ENCODE assay signal across 12 mouse cellular contexts in genomic region chr17:83221611-83222500, GRCm38 (mm10). TPM values are rescaled to one million over a fixed set of nuclear protein-coding genes. Genes with fewer than 3 reads are reported as not detected.
DNase-seq lines count a peak whose midpoint lies in the region; ATAC-seq and TF ChIP-seq lines count a peak whose summit lies in the region.
"Had no signal": no experiment of that assay in that cellular context is flagged by ENCODE, and none has a peak within 500 bp of the region (broad histone marks: within the 10 kb centered on the region; RNA-seq: fewer than 3 reads in every experiment).

No protein-coding gene starts in this region.

- peaks cover 74% of the 10 kb centered on the region for H3K36me3 ChIP-seq in heart, embryonic 14.5 days (ENCODE audit: control insufficient read depth, insufficient read depth, low read length)
- peaks cover 14% of the 10 kb centered on the region for H3K36me3 ChIP-seq in small intestine, adult 2 months (ENCODE audit: control insufficient read depth, insufficient read depth, low read length)
- H3K36me3 ChIP-seq in thymus, adult 2 months (ENCODE audit: control insufficient read depth, insufficient read depth, low read length), result no peaks in the 10 kb centered on the region

- ATAC-seq in heart, embryonic 14.5 days (ENCODE audit: insufficient number of reproducible peaks, insufficient read depth, low FRiP score, low read depth), result no peak
- ATAC-seq: inflammation-experienced regulatory T-cells, adult 6 months had no signal

- 74% methylated on average over 13 of the region's 13 CpGs for WGBS in heart, embryonic 14.5 days
- WGBS in small intestine, adult 2 months, result 48% methylated on average over 13 of the region's 13 CpGs
- 95% methylated on average over 13 of the region's 13 CpGs for WGBS in thymus, adult 2 months

- peak; percentile 78 for DNase-seq in adrenal gland, adult 2 months
- DNase-seq in adrenal gland, postnatal 4 days (ENCODE audit: low spot score in 2 of 2), result no peak
- no peak for DNase-seq in heart, postnatal 10 days
- peak; percentile 45 to 65 for DNase-seq in adrenal gland, postnatal 36 days
- DNase-seq in thymus, adult 2 months, result no peak
- DNase-seq in ovary, postnatal 14 days (ENCODE audit: low spot score), result no peak
- DNase-seq: cerebellum, postnatal 25 days had no signal

- H3K4me2 ChIP-seq in heart, embryonic 14.5 days (ENCODE audit: low read length), result peak overlapping the region; percentile 95; the same call in 1 of the 2 replicates
- H3K4me2 ChIP-seq: embryonic facial prominence, embryonic 13.5 days; lung, embryonic 15.5 days had no signal

- peak overlapping the region; percentile 98 to 99 for H3K27ac ChIP-seq in heart, embryonic 14.5 days (replicated peaks in 1 of 2; ENCODE audit: control insufficient read depth in 1 of 2, insufficient read depth in 1 of 2, low read depth in 2 of 2, low read length in 2 of 2)
- H3K27ac ChIP-seq in small intestine, adult 2 months (ENCODE audit: insufficient read depth, low read depth, low read length), result peak overlapping the region; percentile 69
- H3K27ac ChIP-seq in thymus, adult 2 months (ENCODE audit: control insufficient read depth, insufficient read depth, low read length), result no peak overlapping the region
- H3K27ac ChIP-seq: embryonic facial prominence, embryonic 13.5 days; lung, embryonic 15.5 days had no signal

- intact Hi-C loops in heart, postnatal 10 days (cut with DNase I), result no loop called here

- H3K4me3 ChIP-seq in heart, embryonic 14.5 days (ENCODE audit: control insufficient read depth in 1 of 2, insufficient read depth in 1 of 2, low read depth in 1 of 2, low read length in 2 of 2), result no peak overlapping the region
- H3K4me3 ChIP-seq in small intestine, adult 2 months (ENCODE audit: low read depth, low read length), result no peak overlapping the region
- H3K4me3 ChIP-seq in thymus, adult 2 months (ENCODE audit: control insufficient read depth, insufficient read depth, low read length), result no peak overlapping the region
- H3K4me3 ChIP-seq: embryonic facial prominence, embryonic 13.5 days; lung, embryonic 15.5 days had no signal

- peak overlapping the region; percentile 99; the same call in 1 of the 2 replicates for H3K9ac ChIP-seq in heart, embryonic 14.5 days (ENCODE audit: low read length)
- H3K9ac ChIP-seq: embryonic facial prominence, embryonic 13.5 days; lung, embryonic 15.5 days had no signal

- peaks cover 42 to 66% of the 10 kb centered on the region in 2 experiments for H3K4me1 ChIP-seq in heart, embryonic 14.5 days (ENCODE audit: control insufficient read depth in 2 of 2, insufficient read depth in 2 of 2, low read length in 2 of 2)
- peaks cover 56% of the 10 kb centered on the region for H3K4me1 ChIP-seq in small intestine, adult 2 months (ENCODE audit: control insufficient read depth, insufficient read depth, insufficient read length, low read length)
- no peaks in the 10 kb centered on the region for H3K4me1 ChIP-seq in thymus, adult 2 months (replicated peaks; ENCODE audit: control insufficient read depth, insufficient read depth, low read length)

- no peaks in the 10 kb centered on the region for H3K27me3 ChIP-seq in heart, embryonic 14.5 days (ENCODE audit: control insufficient read depth, insufficient read depth, low read length)
- no peaks in the 10 kb centered on the region for H3K27me3 ChIP-seq in small intestine, adult 2 months (ENCODE audit: control insufficient read depth, insufficient read depth, low read length)
- H3K27me3 ChIP-seq in thymus, adult 2 months (ENCODE audit: control insufficient read depth, insufficient read depth, low read length), result no peaks in the 10 kb centered on the region
- H3K27me3 ChIP-seq: lung, embryonic 15.5 days had no signal

- no peak for TF ChIP-seq POLR2A in small intestine, adult 2 months (IDR thresholded peaks at IDR 0.05; ENCODE audit: low read depth, low read length)
- TF ChIP-seq POLR2A in thymus, adult 2 months (IDR thresholded peaks at IDR 0.05; ENCODE audit: control insufficient read depth, extremely low read depth, insufficient read depth, low read length, poor library complexity), result no peak

- TF ChIP-seq CTCF in small intestine, adult 2 months (IDR thresholded peaks at IDR 0.05; ENCODE audit: extremely low read depth, insufficient read length, insufficient replicate concordance, low read depth, low read length), result no peak
- no peak for TF ChIP-seq CTCF in thymus, adult 2 months (IDR thresholded peaks at IDR 0.05; ENCODE audit: borderline replicate concordance, control insufficient read depth, extremely low read depth, insufficient read depth, low read length, poor library complexity)

- no peaks in the 10 kb centered on the region for H3K9me3 ChIP-seq in heart, embryonic 14.5 days (ENCODE audit: control insufficient read depth, low read length)
- H3K9me3 ChIP-seq: embryonic facial prominence, embryonic 13.5 days; lung, embryonic 15.5 days had no signal

RNA-seq across cellular contexts. Expression of gene Pkdcc, which starts 6.8 kb away (rescaled TPM):
- total RNA-seq in adrenal gland, adult 2 months (2021), result 10 to 100 TPM; 48.7 to 77.8 TPM
- 437 and 633 TPM in 2 replicates for polyA plus RNA-seq in adrenal gland, adult 2 months (2012; rRNA removed)
- 100 to 1,000 TPM; 165 to 175 TPM for total RNA-seq in adrenal gland, postnatal 4 days (2021)
- 12.5 and 20.2 TPM in 2 replicates for polyA plus RNA-seq in heart, embryonic 14.5 days (2014; fragmentation: Nextera tagmentation; extraction: Ambion mirVana)
- 10 to 100 TPM; 46.5 to 50.4 TPM for total RNA-seq in heart, postnatal 10 days (2021)
- total RNA-seq in adrenal gland, postnatal 36 days (2021), result 100 to 1,000 TPM in 1 of 2 experiments, 10 to 100 TPM in 1; 54.8 to 151 TPM
- 46.1 and 59.1 TPM in 2 replicates for polyA plus RNA-seq in small intestine, adult 2 months (2012; rRNA removed)
- polyA plus RNA-seq in thymus, adult 2 months (2012; rRNA removed), result 37.5 and 50.8 TPM in 2 replicates

Comparison
In these comparisons a context has a peak if more than half of its experiments do, and no peak if none do; other contexts are left out.
1. DNase-seq: peak in adrenal gland, adult 2 months (single experiment) and adrenal gland, postnatal 36 days (2 of 2); none in adrenal gland, postnatal 4 days (0 of 2), heart, postnatal 10 days (0 of 2), thymus, adult 2 months (single experiment) and ovary, postnatal 14 days (single experiment).